Mouse (Mus musculus): ENCODE data around the gene Ubl3. TPM values are rescaled to one million over a fixed set of nuclear protein-coding genes. Genes with fewer than 3 reads are reported as not detected.

Gene Ubl3
- polyA plus RNA-seq, 1 experiment from 2014 or later: 66.9 TPM

DNA sequence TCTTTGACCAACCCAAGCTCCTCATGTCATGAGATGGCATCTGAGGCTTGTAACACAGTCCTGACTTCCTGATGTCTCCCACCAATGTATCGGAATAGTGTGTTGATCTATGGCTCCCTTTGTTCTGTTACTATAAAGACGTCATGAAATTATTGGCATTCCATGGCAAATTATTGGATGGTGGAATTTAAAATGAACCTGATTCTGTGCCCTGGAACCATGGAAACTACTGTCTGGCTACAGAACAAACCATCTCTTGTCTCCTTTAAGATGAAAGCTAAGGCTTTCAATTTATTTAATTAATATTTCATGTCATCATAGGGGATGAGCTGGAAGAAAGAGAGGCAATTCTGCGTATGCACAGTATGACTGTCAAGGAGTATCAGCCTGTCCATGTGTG, 36.4 kb upstream of the Ubl3 start:
- H3K4me2 ChIP-seq: no peak overlapping the region
- H3K27ac ChIP-seq (ENCODE audit: low read depth, low read length): no peak overlapping the region
- no peak overlapping the region for H3K4me3 ChIP-seq (ENCODE audit: low read depth, low read length)
- H3K4me1 ChIP-seq (ENCODE audit: control insufficient read depth, insufficient read depth, low read length): peaks cover 13% of the 10 kb centered on the region
- H3K27me3 ChIP-seq (ENCODE audit: control insufficient read depth, insufficient read depth, low read length): no peaks in the 10 kb centered on the region
- ATAC-seq (ENCODE audit: low FRiP score): no peak
- no peaks in the 10 kb centered on the region for H3K36me3 ChIP-seq (ENCODE audit: control insufficient read depth, insufficient read depth, low read length)
- no peak for DNase-seq (ENCODE audit: low spot score, missing footprints)
- 80% methylated on average over 3 of the region's 3 CpGs for WGBS
- H3K9ac ChIP-seq (ENCODE audit: low read length): no peak overlapping the region
- H3K9me3 ChIP-seq (ENCODE audit: control insufficient read depth, low read length): no peaks in the 10 kb centered on the region

DNA sequence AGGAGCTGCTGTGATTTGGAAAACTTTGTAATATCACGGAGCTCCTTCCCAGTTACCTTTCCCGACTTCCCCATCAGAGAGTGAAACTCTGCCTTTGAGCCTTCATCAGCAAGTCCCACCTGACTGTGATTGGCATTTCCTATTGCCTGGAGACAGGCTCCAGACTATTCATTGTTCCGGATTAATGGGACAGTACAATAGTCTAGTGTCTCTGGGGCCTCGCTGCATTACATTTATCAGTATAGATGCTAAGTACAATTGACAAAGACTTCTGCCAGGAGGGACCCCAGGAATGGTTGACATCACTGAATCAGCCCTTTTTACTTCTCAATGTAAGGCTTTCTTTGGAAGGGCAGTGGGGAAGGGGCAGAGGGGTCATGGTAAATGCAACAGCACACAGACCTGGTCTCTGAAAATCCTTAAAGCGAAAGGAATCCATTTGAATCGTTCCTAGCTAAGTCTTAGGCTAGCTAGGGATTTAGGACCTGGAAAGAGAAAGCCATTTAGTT, 35.6 kb upstream of the Ubl3 start:
- ATAC-seq (ENCODE audit: low FRiP score): peak; percentile 68; the same call in 1 of the 2 replicates
- no peak overlapping the region for H3K27ac ChIP-seq (ENCODE audit: low read depth, low read length)
- peak; percentile 87 for DNase-seq (ENCODE audit: low spot score, missing footprints)

DNA sequence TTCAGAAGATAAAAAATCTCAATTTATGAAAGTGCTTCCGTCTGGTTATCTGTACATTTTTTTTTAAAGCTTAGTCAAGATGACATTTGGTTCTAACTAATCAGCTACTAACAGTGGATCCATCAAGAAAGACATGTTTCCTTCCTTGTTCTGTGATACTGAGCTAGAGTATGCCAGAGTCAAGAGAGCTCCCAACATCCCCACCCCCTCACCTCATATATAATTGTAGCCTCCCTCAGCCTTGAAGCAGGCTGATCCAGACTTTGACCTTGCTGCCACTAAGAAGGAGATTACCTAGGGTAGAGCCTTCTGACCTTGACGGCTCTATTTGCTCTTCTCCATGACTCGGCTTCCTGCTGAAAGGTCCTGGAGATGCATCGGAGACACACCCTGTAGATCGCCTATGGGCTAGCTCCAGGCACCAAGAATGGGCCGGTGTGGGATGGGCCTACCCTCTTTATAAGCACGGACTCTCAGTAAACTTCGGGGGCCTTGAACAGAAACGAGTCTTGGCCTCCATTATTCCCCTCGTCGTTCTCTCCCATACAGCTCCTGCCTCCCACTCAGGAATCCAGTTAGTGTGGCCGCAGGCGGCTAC, 27.9 kb upstream of the Ubl3 start:
- WGBS: 91% methylated on average over 13 of the region's 13 CpGs
- H3K4me1 ChIP-seq (ENCODE audit: control insufficient read depth, insufficient read depth, low read length): no peaks in the 10 kb centered on the region
- no peak overlapping the region for H3K9ac ChIP-seq (ENCODE audit: low read length)
- no peaks in the 10 kb centered on the region for H3K36me3 ChIP-seq (ENCODE audit: control insufficient read depth, insufficient read depth, low read length)
- DNase-seq (ENCODE audit: low spot score, missing footprints) (no peak), ATAC-seq (ENCODE audit: low FRiP score) (no peak)
- no peaks in the 10 kb centered on the region for H3K9me3 ChIP-seq (ENCODE audit: control insufficient read depth, low read length)
- H3K4me2 ChIP-seq: no peak overlapping the region
- no peak overlapping the region for H3K4me3 ChIP-seq (ENCODE audit: low read depth, low read length)
- no peaks in the 10 kb centered on the region for H3K27me3 ChIP-seq (ENCODE audit: control insufficient read depth, insufficient read depth, low read length)
- H3K27ac ChIP-seq (ENCODE audit: low read depth, low read length): no peak overlapping the region

More for the DNA sequence above, 35.6 kb upstream of the Ubl3 start:
- Histone ChIP-seq H3K27me3 (ENCODE audit: control insufficient read depth, insufficient read depth, low read length) (no peaks in the 10 kb centered on the region), H3K9me3 (ENCODE audit: control insufficient read depth, low read length) (no peaks in the 10 kb centered on the region), H3K4me1 (ENCODE audit: control insufficient read depth, insufficient read depth, low read length) (peaks cover 7% of the 10 kb centered on the region; the same call in 1 of the 2 replicates), H3K9ac (ENCODE audit: low read length) (no peak overlapping the region), H3K4me2 (no peak overlapping the region), H3K36me3 (ENCODE audit: control insufficient read depth, insufficient read depth, low read length) (no peaks in the 10 kb centered on the region), H3K4me3 (ENCODE audit: low read depth, low read length) (no peak overlapping the region)
- 36% methylated on average over 6 of the region's 6 CpGs for WGBS

DNA sequence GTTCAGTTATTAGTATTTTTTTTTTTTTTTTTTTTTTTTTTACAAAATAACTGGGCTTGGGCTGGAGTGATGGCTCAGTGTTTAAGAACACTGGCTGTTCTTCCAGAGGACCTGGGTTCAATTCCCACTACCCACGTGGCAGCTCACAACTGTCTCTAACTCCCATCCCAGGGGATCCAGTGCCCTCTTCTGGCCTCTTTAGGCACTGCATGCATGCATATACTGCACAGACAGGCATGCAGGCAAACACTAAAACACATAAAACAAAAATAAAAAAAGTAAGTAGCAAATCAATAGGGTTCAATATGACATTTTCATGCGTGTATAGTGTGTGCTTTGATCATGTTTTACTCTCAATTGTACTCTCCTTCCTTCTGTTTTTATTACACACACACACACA, 26.6 kb upstream of the Ubl3 start:
- WGBS: 92% methylated on average over 2 of the region's 2 CpGs
- no peaks in the 10 kb centered on the region for H3K27me3 ChIP-seq (ENCODE audit: control insufficient read depth, insufficient read depth, low read length)
- no peak for DNase-seq (ENCODE audit: low spot score, missing footprints)
- no peak overlapping the region for H3K9ac ChIP-seq (ENCODE audit: low read length)
- H3K36me3 ChIP-seq (ENCODE audit: control insufficient read depth, insufficient read depth, low read length): no peaks in the 10 kb centered on the region
- ATAC-seq (ENCODE audit: low FRiP score): no peak
- no peaks in the 10 kb centered on the region for H3K4me1 ChIP-seq (ENCODE audit: control insufficient read depth, insufficient read depth, low read length)
- no peak overlapping the region for H3K4me2 ChIP-seq
- H3K4me3 ChIP-seq (ENCODE audit: low read depth, low read length): no peak overlapping the region
- H3K9me3 ChIP-seq (ENCODE audit: control insufficient read depth, low read length): no peaks in the 10 kb centered on the region
- H3K27ac ChIP-seq (ENCODE audit: low read depth, low read length): no peak overlapping the region

DNA sequence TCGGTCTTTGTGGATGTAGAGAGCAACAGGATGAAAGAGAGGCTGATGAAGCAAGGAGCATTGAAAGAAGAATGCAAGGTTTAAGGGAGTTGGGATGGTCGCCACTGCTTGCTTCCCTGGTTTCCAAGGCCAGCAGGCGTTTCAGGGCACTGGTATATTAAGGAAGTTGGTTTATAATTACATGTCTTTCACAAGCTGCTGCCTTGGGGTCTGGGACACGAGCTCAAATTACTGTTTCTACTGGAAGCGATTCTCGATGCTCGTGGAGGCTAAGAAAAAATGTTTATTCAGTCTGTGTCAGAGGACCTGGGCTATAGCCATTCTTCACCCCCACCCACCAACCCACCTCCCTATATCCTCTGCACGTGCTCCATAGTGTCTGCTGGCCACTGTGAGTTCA, 25.8 kb upstream of the Ubl3 start:
- H3K4me1 ChIP-seq (ENCODE audit: control insufficient read depth, insufficient read depth, low read length): no peaks in the 10 kb centered on the region
- no peaks in the 10 kb centered on the region for H3K9me3 ChIP-seq (ENCODE audit: control insufficient read depth, low read length)
- no peak for DNase-seq (ENCODE audit: low spot score, missing footprints)
- H3K27ac ChIP-seq (ENCODE audit: low read depth, low read length): no peak overlapping the region
- no peak overlapping the region for H3K4me3 ChIP-seq (ENCODE audit: low read depth, low read length)
- ATAC-seq (ENCODE audit: low FRiP score): no peak
- H3K4me2 ChIP-seq: no peak overlapping the region
- H3K27me3 ChIP-seq (ENCODE audit: control insufficient read depth, insufficient read depth, low read length): no peaks in the 10 kb centered on the region
- H3K36me3 ChIP-seq (ENCODE audit: control insufficient read depth, insufficient read depth, low read length): no peaks in the 10 kb centered on the region
- no peak overlapping the region for H3K9ac ChIP-seq (ENCODE audit: low read length)
- WGBS: 81% methylated on average over 8 of the region's 8 CpGs

DNA sequence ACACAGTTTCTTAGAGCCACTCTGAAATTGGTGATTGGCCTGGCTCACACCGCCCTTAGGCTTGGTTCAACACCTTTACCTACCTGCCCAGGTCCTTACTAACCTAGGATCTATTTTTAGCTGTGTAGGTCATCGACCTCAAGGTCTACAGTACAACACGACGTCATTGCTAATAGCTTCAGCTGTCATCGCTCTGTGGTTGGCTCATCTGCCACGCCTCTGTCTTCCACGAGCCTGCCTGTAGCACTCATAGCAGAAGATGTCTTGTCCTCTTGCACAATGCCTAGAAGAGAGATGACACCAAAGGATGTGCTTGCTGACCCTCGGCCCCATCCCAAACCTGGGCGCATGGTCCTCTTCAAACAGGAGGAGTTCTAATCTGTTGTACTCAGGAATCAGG, 24.7 kb upstream of the Ubl3 start:
- H3K27ac ChIP-seq (ENCODE audit: low read depth, low read length): no peak overlapping the region
- no peaks in the 10 kb centered on the region for H3K4me1 ChIP-seq (ENCODE audit: control insufficient read depth, insufficient read depth, low read length)
- ATAC-seq (ENCODE audit: low FRiP score) (no peak), DNase-seq (ENCODE audit: low spot score, missing footprints) (no peak)
- no peaks in the 10 kb centered on the region for H3K36me3 ChIP-seq (ENCODE audit: control insufficient read depth, insufficient read depth, low read length)
- no peak overlapping the region for H3K4me3 ChIP-seq (ENCODE audit: low read depth, low read length)
- H3K9ac ChIP-seq (ENCODE audit: low read length): no peak overlapping the region
- H3K9me3 ChIP-seq (ENCODE audit: control insufficient read depth, low read length): no peaks in the 10 kb centered on the region
- H3K4me2 ChIP-seq: no peak overlapping the region
- 88% methylated on average over 9 of the region's 9 CpGs for WGBS
- no peaks in the 10 kb centered on the region for H3K27me3 ChIP-seq (ENCODE audit: control insufficient read depth, insufficient read depth, low read length)

DNA sequence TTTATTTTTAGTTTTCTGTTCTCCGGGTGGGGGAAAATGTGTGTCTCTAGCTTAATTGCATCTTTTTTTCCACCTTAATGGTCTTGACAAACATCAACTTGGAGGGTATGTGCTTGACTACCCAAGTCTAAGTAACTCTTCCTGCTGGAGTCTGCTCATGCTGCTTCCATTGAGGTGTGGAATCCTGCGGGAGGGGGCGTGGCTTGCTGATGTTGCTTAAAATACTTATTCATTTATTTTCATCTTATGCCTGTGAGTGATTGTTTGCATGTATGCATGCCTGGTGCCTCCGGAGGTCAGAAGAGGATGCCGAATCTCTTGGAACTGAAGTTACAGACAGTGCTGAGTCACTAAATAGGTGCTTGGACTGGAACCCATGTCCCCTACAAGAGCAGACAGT, 22.6 kb upstream of the Ubl3 start:
- no peak overlapping the region for H3K4me2 ChIP-seq
- DNase-seq (ENCODE audit: low spot score, missing footprints) (no peak), ATAC-seq (ENCODE audit: low FRiP score) (no peak)
- H3K9me3 ChIP-seq (ENCODE audit: control insufficient read depth, low read length): no peaks in the 10 kb centered on the region
- no peaks in the 10 kb centered on the region for H3K27me3 ChIP-seq (ENCODE audit: control insufficient read depth, insufficient read depth, low read length)
- no peak overlapping the region for H3K4me3 ChIP-seq (ENCODE audit: low read depth, low read length)
- no peak overlapping the region for H3K9ac ChIP-seq (ENCODE audit: low read length)
- no peaks in the 10 kb centered on the region for H3K36me3 ChIP-seq (ENCODE audit: control insufficient read depth, insufficient read depth, low read length)
- no peak overlapping the region for H3K27ac ChIP-seq (ENCODE audit: low read depth, low read length)
- 79% methylated on average over 5 of the region's 5 CpGs for WGBS
- H3K4me1 ChIP-seq (ENCODE audit: control insufficient read depth, insufficient read depth, low read length): no peaks in the 10 kb centered on the region

DNA sequence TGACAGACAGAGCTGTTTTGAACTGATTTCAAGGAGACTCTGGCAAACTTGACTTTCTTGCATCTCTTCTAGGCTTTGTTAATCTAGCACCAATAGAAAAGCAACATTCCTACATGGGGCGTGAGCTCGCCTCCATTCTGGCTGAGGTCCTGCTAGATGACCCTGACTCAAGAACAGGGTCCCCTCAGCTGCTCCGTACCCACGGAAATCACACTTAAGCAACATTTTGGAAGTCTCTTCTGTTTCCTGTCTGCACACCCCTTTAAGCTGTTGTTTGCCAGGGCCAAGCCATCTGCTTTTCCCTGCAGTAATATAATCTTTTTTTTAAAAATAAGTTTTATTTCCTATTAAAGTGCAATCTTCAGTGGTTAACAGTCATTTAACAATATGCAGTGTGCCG, 20.1 kb upstream of the Ubl3 start:
- DNase-seq (ENCODE audit: low spot score, missing footprints): no peak
- 88% methylated on average over 5 of the region's 5 CpGs for WGBS

DNA sequence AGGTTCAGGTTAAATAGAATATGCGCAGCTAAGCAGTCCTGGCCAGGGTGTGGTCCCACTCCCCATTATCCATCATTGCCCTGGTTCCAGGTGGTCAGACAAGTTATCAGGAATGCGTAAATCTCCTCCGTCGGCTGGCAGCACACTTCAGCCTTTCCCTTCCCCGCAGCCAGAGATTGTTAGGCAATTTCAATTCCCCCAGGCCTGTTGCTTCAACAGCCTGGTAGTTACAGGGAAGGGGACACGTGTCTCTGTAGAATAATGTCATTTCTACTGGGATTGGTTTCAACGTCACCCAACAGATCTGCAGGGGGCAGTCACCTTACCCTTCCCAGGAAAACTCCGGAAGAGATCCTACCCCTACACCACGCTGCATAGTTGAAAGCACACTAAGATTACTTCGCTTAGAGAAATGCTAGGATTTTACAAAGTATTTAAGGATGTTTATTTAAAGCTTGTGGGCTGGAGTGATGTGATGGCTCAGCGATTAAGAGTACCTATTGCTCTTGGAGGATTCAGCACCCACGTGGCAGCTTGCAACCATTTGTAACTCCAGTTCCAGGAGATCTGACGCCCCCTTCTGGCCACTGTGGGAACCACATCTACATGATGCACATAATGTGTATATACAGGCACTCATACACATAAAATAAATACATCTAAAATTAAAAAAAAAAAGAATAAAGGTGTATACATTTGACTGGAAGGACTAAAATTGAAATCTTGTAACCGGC, 18.1 kb upstream of the Ubl3 start:
- DNase-seq (ENCODE audit: low spot score, missing footprints) (no peak), ATAC-seq (ENCODE audit: low FRiP score) (no peak)
- WGBS: 91% methylated on average over 14 of the region's 14 CpGs
- no peaks in the 10 kb centered on the region for H3K9me3 ChIP-seq (ENCODE audit: control insufficient read depth, low read length)
- H3K27me3 ChIP-seq (ENCODE audit: control insufficient read depth, insufficient read depth, low read length): no peaks in the 10 kb centered on the region
- H3K4me1 ChIP-seq (ENCODE audit: control insufficient read depth, insufficient read depth, low read length): no peaks in the 10 kb centered on the region
- H3K9ac ChIP-seq (ENCODE audit: low read length): no peak overlapping the region
- no peaks in the 10 kb centered on the region for H3K36me3 ChIP-seq (ENCODE audit: control insufficient read depth, insufficient read depth, low read length)
- H3K4me2 ChIP-seq: no peak overlapping the region
- H3K27ac ChIP-seq (ENCODE audit: low read depth, low read length): no peak overlapping the region
- H3K4me3 ChIP-seq (ENCODE audit: low read depth, low read length): no peak overlapping the region

More for the DNA sequence above, 20.1 kb upstream of the Ubl3 start:
- no peaks in the 10 kb centered on the region for H3K36me3 ChIP-seq (ENCODE audit: control insufficient read depth, insufficient read depth, low read length)
- H3K27me3 ChIP-seq (ENCODE audit: control insufficient read depth, insufficient read depth, low read length): no peaks in the 10 kb centered on the region
- H3K4me3 ChIP-seq (ENCODE audit: low read depth, low read length): no peak overlapping the region
- no peaks in the 10 kb centered on the region for H3K4me1 ChIP-seq (ENCODE audit: control insufficient read depth, insufficient read depth, low read length)
- H3K4me2 ChIP-seq: no peak overlapping the region
- no peaks in the 10 kb centered on the region for H3K9me3 ChIP-seq (ENCODE audit: control insufficient read depth, low read length)
- no peak overlapping the region for H3K27ac ChIP-seq (ENCODE audit: low read depth, low read length)
- H3K9ac ChIP-seq (ENCODE audit: low read length): no peak overlapping the region
- no peak for ATAC-seq (ENCODE audit: low FRiP score)

Measured in midbrain, embryonic 11.5 days (tissue).